Mouse (Mus musculus) liver, adult 2 months (tissue): ENCODE data around the gene Dmc1.

Experiments used
- CTCF ChIP-seq: fragments of 200-500 bp; IDR thresholded peaks from 2 replicates; pipeline ENCODE4 v1.5.1; 2011; ENCODE audit warnings: low read depth, low read length, control low read depth
- POLR2A ChIP-seq: fragments of 200-500 bp; IDR thresholded peaks from 2 replicates; pipeline ENCODE4 v1.6.1; 2011; ENCODE audit warnings: low read length, control low read depth; ENCODE audit not compliant: insufficient read depth; ENCODE audit errors: extremely low read depth

- TF ChIP-seq CTCF = no peak
- no peak for TF ChIP-seq POLR2A
Observed at GRCm38 (mm10) chr15:79576947-79577346, 28.0 kb downstream of the Dmc1 start.
